Mouse (Mus musculus): ENCODE data around the gene Kcnh8.

GRCm38 (mm10) chr17:52943966-52944365 lies 341.5 kb downstream of the Kcnh8 start:
- no peak for TF ChIP-seq CTCF (IDR thresholded peaks at IDR 0.05; ENCODE audit: insufficient read depth, low read depth, low read length)
- no peak for TF ChIP-seq POLR2A (IDR thresholded peaks at IDR 0.05; ENCODE audit: insufficient read depth, low read depth, low read length)

Measured in olfactory bulb, adult 2 months (tissue).